Mouse (Mus musculus) fat pad, adult 2 months (tissue): ENCODE data around the gene Cuedc1.
A peak's percentile ranks its signal among the peaks of the same experiment; 100 is the strongest.

Source experiments
- DNase-seq: peaks from one replicate; pipeline ENCODE4 v3.0.0-alpha.2; 2011; ENCODE audit warnings: low read depth, low spot score; ENCODE audit errors: extremely low read depth

Gene Cuedc1

GRCm38 (mm10) chr11:88083699-88084098, 14.2 kb upstream of the Cuedc1 start:
- no peak for DNase-seq

- no peak for DNase-seq
Measured at GRCm38 (mm10) chr11:88086737-88087627, 10.9 kb upstream of the Cuedc1 start.

- DNase-seq: no peak
Measured at GRCm38 (mm10) chr11:88089150-88089549, 8.7 kb upstream of the Cuedc1 start.

GRCm38 (mm10) chr11:88090293-88090692, 7.6 kb upstream of the Cuedc1 start:
- DNase-seq: no peak

- DNase-seq: no peak
Measured at GRCm38 (mm10) chr11:88091949-88092348, 5.9 kb upstream of the Cuedc1 start.

GRCm38 (mm10) chr11:88097173-88097572, 685 bp upstream of the Cuedc1 start:
- DNase-seq: no peak

- no peak for DNase-seq
Measured at GRCm38 (mm10) chr11:88098787-88099598, 1.1 kb downstream of the Cuedc1 start.

GRCm38 (mm10) chr11:88099599-88100023, 1.8 kb downstream of the Cuedc1 start:
- DNase-seq: no peak

- DNase-seq: no peak
Measured at GRCm38 (mm10) chr11:88100170-88100569, 2.3 kb downstream of the Cuedc1 start.

- no peak for DNase-seq
Measured at GRCm38 (mm10) chr11:88103214-88103941, 5.5 kb downstream of the Cuedc1 start.

GRCm38 (mm10) chr11:88105494-88106291, 7.8 kb downstream of the Cuedc1 start:
- DNase-seq: no peak

- DNase-seq: no peak
Measured at GRCm38 (mm10) chr11:88106292-88106554, 8.4 kb downstream of the Cuedc1 start.

GRCm38 (mm10) chr11:88107365-88107764, 9.5 kb downstream of the Cuedc1 start:
- DNase-seq: no peak

GRCm38 (mm10) chr11:88110031-88110594, 12.3 kb downstream of the Cuedc1 start:
- DNase-seq: no peak

GRCm38 (mm10) chr11:88112078-88112477, 14.2 kb downstream of the Cuedc1 start:
- no peak for DNase-seq

GRCm38 (mm10) chr11:88112677-88113333, 14.9 kb downstream of the Cuedc1 start:
- no peak for DNase-seq

GRCm38 (mm10) chr11:88113543-88114271, 15.8 kb downstream of the Cuedc1 start:
- DNase-seq: peak; percentile 40

- no peak for DNase-seq
Measured at GRCm38 (mm10) chr11:88114871-88115301, 17.0 kb downstream of the Cuedc1 start.

- no peak for DNase-seq
Measured at GRCm38 (mm10) chr11:88116568-88116967, 18.7 kb downstream of the Cuedc1 start.
